Mouse (Mus musculus) E14TG2a.4 (cell line): ENCODE measurements around the gene Fem1a.

Source experiments
- H3K27me3 ChIP-seq: 2 replicates; pipeline ENCODE4 v1.6.1; 2014; ENCODE audit warnings: low read length, control low read depth; ENCODE audit not compliant: insufficient read depth
- H3K36me3 ChIP-seq: 2 replicates; pipeline ENCODE4 v1.6.1; 2014; ENCODE audit warnings: low read length, control low read depth; ENCODE audit not compliant: insufficient read depth
- H3K4me1 ChIP-seq: replicated peaks from 2 replicates; pipeline ENCODE4 v1.6.1; 2014; ENCODE audit warnings: low read depth, low read length, control low read depth
- H3K4me3 ChIP-seq: replicated peaks from 2 replicates; pipeline ENCODE4 v1.5.1; 2014; ENCODE audit warnings: mild to moderate bottlenecking, low read length
- H3K9me3 ChIP-seq: 2 replicates; pipeline ENCODE4 v1.6.1; 2014; ENCODE audit warnings: low read length, control low read depth
- CTCF ChIP-seq: conservative IDR thresholded peaks from 2 replicates; pipeline ENCODE4 v1.5.1; 2014; ENCODE audit warnings: low read length
- NANOG ChIP-seq: IDR thresholded peaks from 2 replicates; pipeline ENCODE4 v1.6.1; 2014; ENCODE audit warnings: borderline replicate concordance, low read length, mixed read lengths
- POU5F1 ChIP-seq: IDR thresholded peaks from 2 replicates; pipeline ENCODE4 v1.6.1; 2014; ENCODE audit warnings: low read length, borderline replicate concordance

Fem1a gene

GRCm38 (mm10) chr17:56300186-56300585, 43.6 kb downstream of the Fem1a start, which contains the start of gene Arrdc5:
Gene Arrdc5, minus strand, starts transcription at chr17:56300286.
- no peak for TF ChIP-seq POU5F1
- no peak for TF ChIP-seq NANOG
- no peak for TF ChIP-seq CTCF
- 0 out of 2 replicates have a peak, but pooled peaks cover 7% of the 10 kb centered on the region for H3K27me3 ChIP-seq
- no peak within 1 kb of the TSS for H3K4me3 ChIP-seq
- H3K9me3 ChIP-seq, result no peaks in the 10 kb centered on the region
- peaks cover 63% of the 10 kb centered on the region for H3K4me1 ChIP-seq
- H3K36me3 ChIP-seq, result peaks cover 6% of the 10 kb centered on the region

DNA sequence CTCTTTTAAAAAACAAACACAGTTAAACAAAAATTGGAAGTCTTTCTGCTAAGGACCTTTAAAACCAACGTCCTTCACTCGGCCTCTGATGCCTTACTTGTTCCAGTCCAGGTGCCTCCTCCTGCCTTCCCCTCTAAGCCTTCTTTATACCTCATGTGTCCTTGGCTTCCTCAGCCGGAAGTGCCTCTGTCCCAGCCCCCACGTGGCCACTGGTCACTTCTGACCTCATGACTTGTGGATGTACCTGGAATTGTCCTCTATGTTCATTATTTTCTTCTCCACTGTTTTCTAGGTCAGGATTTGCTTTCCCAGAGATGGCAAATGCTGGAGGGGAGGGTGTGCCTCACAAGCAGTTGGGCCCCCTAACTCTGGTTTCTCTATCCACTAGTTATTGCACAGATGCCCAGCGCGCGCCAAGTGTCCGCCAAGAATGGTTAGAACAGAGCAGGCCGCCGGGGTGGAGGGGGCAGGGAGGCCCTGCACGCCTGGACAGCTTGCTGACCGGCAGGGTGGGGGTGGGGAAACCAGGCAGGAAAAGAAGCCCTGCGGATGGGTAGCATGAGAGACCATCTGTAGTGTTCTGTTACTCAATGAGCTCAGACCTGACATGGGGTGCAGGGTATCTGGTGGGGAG, 45.9 kb downstream of the Fem1a start:
- no peaks in the 10 kb centered on the region for H3K9me3 ChIP-seq
- peaks cover 72% of the 10 kb centered on the region for H3K4me1 ChIP-seq
- H3K4me3 ChIP-seq, result peak overlapping the region; percentile 94
- H3K36me3 ChIP-seq, result peaks cover 29% of the 10 kb centered on the region
- H3K27me3 ChIP-seq, result no peaks in the 10 kb centered on the region
- no peak for TF ChIP-seq CTCF
- no peak for TF ChIP-seq NANOG
- TF ChIP-seq POU5F1, result no peak

- TF ChIP-seq NANOG, result no peak
- TF ChIP-seq CTCF, result no peak
- no peak for TF ChIP-seq POU5F1
- Histone ChIP-seq H3K9me3 (no peaks in the 10 kb centered on the region), H3K4me3 (peak within 1 kb of the TSS; percentile 94), H3K36me3 (peaks cover 37% of the 10 kb centered on the region), H3K27me3 (no peaks in the 10 kb centered on the region), H3K4me1 (peaks cover 76% of the 10 kb centered on the region)
Measured at GRCm38 (mm10) chr17:56303160-56303846, 46.7 kb downstream of the Fem1a start, which contains the start of gene Uhrf1. Gene Uhrf1, plus strand, starts transcription at chr17:56303321.

DNA sequence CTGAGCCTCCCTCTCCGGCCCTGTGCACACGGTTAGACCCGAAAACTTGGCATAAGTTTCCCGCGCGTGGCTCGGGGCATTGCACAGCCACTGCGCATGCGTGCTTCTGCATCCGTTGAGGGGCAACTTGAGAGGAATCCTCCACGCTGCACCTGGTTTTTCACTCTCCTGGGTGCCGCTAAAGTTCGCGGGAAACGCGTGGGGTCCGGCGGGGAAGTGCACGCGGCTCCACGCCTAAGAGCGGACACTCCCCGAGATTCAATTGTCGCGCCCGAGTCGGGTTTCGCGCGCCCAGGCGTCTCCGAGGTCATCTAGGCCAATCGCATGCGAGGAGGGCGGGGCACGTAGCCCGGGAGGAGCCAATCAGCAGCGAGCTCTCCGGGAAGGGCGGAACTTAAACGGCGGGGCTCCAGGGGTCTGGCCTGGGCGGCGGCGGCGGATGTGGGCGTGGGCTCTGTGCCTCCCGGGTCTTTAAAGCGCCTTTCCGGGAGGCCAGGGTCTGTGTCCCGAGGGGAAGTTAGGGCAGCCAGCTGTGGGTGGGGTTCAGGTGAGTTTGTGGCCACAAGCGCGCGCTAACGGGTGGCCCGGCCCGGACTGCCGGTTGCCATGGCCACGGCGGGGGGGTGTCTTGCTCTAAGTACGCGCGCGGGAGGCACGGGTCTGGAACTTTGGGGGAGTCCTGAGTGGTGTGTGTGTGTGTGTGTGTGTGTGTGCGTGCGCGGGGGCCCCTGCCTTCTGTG, 47.4 kb downstream of the Fem1a start:
- no peaks in the 10 kb centered on the region for H3K27me3 ChIP-seq
- no peaks in the 10 kb centered on the region for H3K9me3 ChIP-seq
- peaks cover 79% of the 10 kb centered on the region for H3K4me1 ChIP-seq
- H3K36me3 ChIP-seq, result peaks cover 45% of the 10 kb centered on the region
- no peak for TF ChIP-seq CTCF
- no peak for TF ChIP-seq POU5F1
- TF ChIP-seq NANOG, result no peak
- H3K4me3 ChIP-seq, result peak overlapping the region; percentile 94

DNA sequence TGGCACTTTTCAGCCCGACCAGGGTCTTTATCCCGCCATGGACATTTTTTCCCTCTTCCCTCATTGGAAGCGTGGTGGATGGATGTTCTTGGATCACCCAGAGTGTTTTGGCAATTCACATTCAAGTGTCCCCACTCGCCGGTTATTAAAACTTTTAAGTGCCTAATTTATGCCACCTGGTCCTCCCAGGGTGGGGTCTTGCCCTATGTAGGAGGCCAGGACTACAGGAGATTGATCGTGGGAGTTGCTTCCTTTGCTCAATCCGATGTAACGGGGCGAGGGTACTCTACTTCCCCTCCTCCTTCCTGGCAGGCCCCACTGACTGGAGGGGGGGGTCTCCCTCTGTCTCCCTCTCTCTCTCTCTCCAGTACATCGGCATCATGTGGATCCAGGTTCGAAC, 48.1 kb downstream of the Fem1a start:
- H3K9me3 ChIP-seq, result no peaks in the 10 kb centered on the region
- peak overlapping the region; percentile 94 for H3K4me3 ChIP-seq
- no peaks in the 10 kb centered on the region for H3K27me3 ChIP-seq
- peaks cover 80% of the 10 kb centered on the region for H3K4me1 ChIP-seq
- peaks cover 52% of the 10 kb centered on the region for H3K36me3 ChIP-seq
- TF ChIP-seq POU5F1 (no peak), CTCF (no peak), NANOG (no peak)

DNA sequence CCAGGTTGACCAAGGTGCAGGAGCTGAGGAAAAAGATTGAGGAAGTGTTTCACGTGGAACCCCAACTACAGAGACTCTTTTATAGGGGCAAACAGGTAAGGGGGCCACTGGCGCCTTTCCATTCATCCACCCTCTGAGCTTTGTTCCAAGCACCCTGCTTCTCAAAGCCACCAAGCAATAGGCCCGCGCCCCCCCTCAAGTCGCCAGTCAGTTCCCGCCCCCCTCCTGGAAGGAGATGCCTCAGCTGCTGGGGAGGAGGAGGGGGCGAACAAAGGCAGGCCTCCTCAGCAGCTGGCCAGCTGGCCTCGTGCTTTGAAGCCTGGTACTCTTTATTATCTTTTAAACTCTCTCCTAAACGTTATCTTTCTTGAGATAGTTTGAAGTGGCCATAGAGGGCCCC, 48.5 kb downstream of the Fem1a start:
- H3K9me3 ChIP-seq, result no peaks in the 10 kb centered on the region
- TF ChIP-seq POU5F1 (no peak), CTCF (no peak), NANOG (no peak)
- no peaks in the 10 kb centered on the region for H3K27me3 ChIP-seq
- H3K4me1 ChIP-seq, result peaks cover 78% of the 10 kb centered on the region
- peak overlapping the region; percentile 94 for H3K4me3 ChIP-seq
- H3K36me3 ChIP-seq, result peaks cover 56% of the 10 kb centered on the region

- Histone ChIP-seq H3K4me1 (peaks cover 78% of the 10 kb centered on the region), H3K9me3 (no peaks in the 10 kb centered on the region), H3K4me3 (peak overlapping the region; percentile 94), H3K36me3 (peaks cover 63% of the 10 kb centered on the region), H3K27me3 (no peaks in the 10 kb centered on the region)
- TF ChIP-seq NANOG (no peak), CTCF (no peak), POU5F1 (no peak)
Measured at GRCm38 (mm10) chr17:56305826-56306225, 49.2 kb downstream of the Fem1a start.

DNA sequence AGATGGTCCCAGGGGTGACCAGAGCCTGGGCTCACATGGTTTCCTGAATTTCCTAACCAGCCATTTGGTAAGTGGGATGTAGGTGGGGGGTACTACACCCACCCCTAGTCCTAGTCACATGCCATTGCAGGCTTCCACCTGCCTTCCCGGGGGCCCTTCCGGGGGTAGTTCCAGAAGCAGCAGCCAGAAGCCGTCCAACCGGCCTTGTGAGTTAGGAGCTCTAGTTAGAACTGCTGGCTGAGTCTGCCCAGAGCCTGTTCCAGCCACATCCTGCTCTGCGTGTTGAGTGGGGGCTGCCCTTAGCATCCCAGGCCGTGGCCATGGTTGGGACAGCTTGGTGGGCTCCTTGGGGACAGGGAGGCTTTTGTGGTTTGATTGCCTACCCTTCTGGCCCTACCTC, 51.5 kb downstream of the Fem1a start:
- TF ChIP-seq POU5F1, result no peak
- TF ChIP-seq CTCF, result no peak
- no peak for TF ChIP-seq NANOG
- H3K27me3 ChIP-seq, result no peaks in the 10 kb centered on the region
- peaks cover 82% of the 10 kb centered on the region for H3K4me1 ChIP-seq
- peak overlapping the region; percentile 29; the same call in 1 of the 2 replicates for H3K4me3 ChIP-seq
- no peaks in the 10 kb centered on the region for H3K9me3 ChIP-seq
- H3K36me3 ChIP-seq, result peaks cover 85% of the 10 kb centered on the region
